Mouse (Mus musculus) lung, postnatal 0 days (tissue): ENCODE results near the gene Fbxw5.

Source experiments
- CTCF ChIP-seq: IDR thresholded peaks from 2 replicates; pipeline ENCODE4 v1.5.1; 2016; ENCODE audit warnings: antibody characterized with exemption, mild to moderate bottlenecking
- EP300 ChIP-seq: IDR thresholded peaks from 2 replicates; pipeline ENCODE4 v1.6.1; 2016; ENCODE audit warnings: antibody characterized with exemption, mild to moderate bottlenecking, control low read depth

GRCm38 (mm10) chr2:25534178-25534865 is 33.8 kb downstream of the Fbxw5 start:
- TF ChIP-seq CTCF = no peak
- no peak for TF ChIP-seq EP300
